Mouse (Mus musculus) MEL (cell line): ENCODE results near the gene Ddx5. TPM values are rescaled to one million over a fixed set of nuclear protein-coding genes. Genes with fewer than 3 reads are reported as not detected.

Experiments used
- DNase-seq: peaks from one replicate; pipeline ENCODE4 v3.0.0; 2011; ENCODE audit warnings: low read depth, low spot score
- H3K27ac ChIP-seq: 2 replicates; pipeline ENCODE4 v1.5.1; 2012; ENCODE audit warnings: low read depth, mild to moderate bottlenecking, control low read depth, low read length, moderate library complexity; ENCODE audit not compliant: control insufficient read depth
- H3K27me3 ChIP-seq, 2 experiments: fragments of 150-350 bp in 1 of 2; sonication (generic) in 1 of 2; 2 replicates each; pipeline ENCODE4 v1.6.1; 2012; ENCODE audit warnings: low read length in 2 of 2, mild to moderate bottlenecking in 2 of 2, improper control_type of control experiment in 1 of 2, moderate library complexity in 1 of 2; ENCODE audit not compliant: insufficient read depth in 2 of 2, control insufficient read depth in 1 of 2
- H3K36me3 ChIP-seq, 2 experiments: 2 replicates each; pipeline ENCODE4 v1.6.1; 2012 to 2014; ENCODE audit warnings: low read length in 2 of 2, improper control_type of control experiment in 1 of 2, inconsistent platforms in 1 of 2, mild to moderate bottlenecking in 1 of 2; ENCODE audit not compliant: insufficient read depth in 2 of 2, control insufficient read depth in 1 of 2
- H3K4me1 ChIP-seq, 2 experiments: fragments of 150-350 bp in 1 of 2; sonication (generic) in 1 of 2; 2 replicates each; pipeline ENCODE4 v1.6.1; 2012; ENCODE audit warnings: low read length in 2 of 2, improper control_type of control experiment in 1 of 2, mild to moderate bottlenecking in 1 of 2; ENCODE audit not compliant: insufficient read depth in 2 of 2, control insufficient read depth in 1 of 2
- H3K4me3 ChIP-seq, 2 experiments: fragments of 150-350 bp in 1 of 2; sonication (generic) in 1 of 2; 2 replicates each; pipeline ENCODE4 v1.5.1; 2012; ENCODE audit warnings: low read depth in 2 of 2, low read length in 2 of 2, mild to moderate bottlenecking in 2 of 2, moderate library complexity in 2 of 2, control low read depth in 1 of 2, improper control_type of control experiment in 1 of 2; ENCODE audit not compliant: control insufficient read depth in 1 of 2, insufficient read depth in 1 of 2
- H3K79me2 ChIP-seq: 2 replicates; pipeline ENCODE4 v1.6.1; 2012; ENCODE audit warnings: mild to moderate bottlenecking, low read length, moderate library complexity; ENCODE audit not compliant: control insufficient read depth, poor library complexity, insufficient read depth
- H3K9ac ChIP-seq: 2 replicates; pipeline ENCODE4 v1.6.1; 2012; ENCODE audit warnings: low read depth, mild to moderate bottlenecking, control low read depth, low read length, moderate library complexity; ENCODE audit not compliant: control insufficient read depth, poor library complexity, severe bottlenecking
- H3K9me3 ChIP-seq: fragments of 150-350 bp; sonication (generic); replicated peaks from 2 replicates; pipeline ENCODE4 v1.6.1; 2012; ENCODE audit warnings: mild to moderate bottlenecking, low read length, improper control_type of control experiment, moderate library complexity; ENCODE audit not compliant: insufficient read depth
- CHD1 ChIP-seq: IDR thresholded peaks from 2 replicates; pipeline ENCODE4 v1.6.1; 2012; ENCODE audit warnings: low read depth, mild to moderate bottlenecking, inconsistent platforms, low read length, improper control_type of control experiment
- CHD2 ChIP-seq: IDR thresholded peaks from 2 replicates; pipeline ENCODE4 v1.6.1; 2011; ENCODE audit warnings: low read length, improper control_type of control experiment
- E2F4 ChIP-seq: IDR thresholded peaks from 2 replicates; pipeline ENCODE4 v1.6.1; 2011; ENCODE audit warnings: low read depth, low read length, improper control_type of control experiment, borderline replicate concordance
- ELF1 ChIP-seq: IDR thresholded peaks from 2 replicates; pipeline ENCODE4 v1.6.1; 2014; ENCODE audit warnings: low read depth, mild to moderate bottlenecking, inconsistent platforms, low read length, improper control_type of control experiment, moderate library complexity
- GABPA ChIP-seq: IDR thresholded peaks from 2 replicates; pipeline ENCODE4 v1.6.1; 2012; ENCODE audit warnings: low read depth, mild to moderate bottlenecking, inconsistent platforms, low read length, improper control_type of control experiment, moderate library complexity
- GATA1 ChIP-seq: IDR thresholded peaks from 2 replicates; pipeline ENCODE4 v1.6.1; 2011; ENCODE audit warnings: low read depth, low read length, improper control_type of control experiment
- HCFC1 ChIP-seq: IDR thresholded peaks from 2 replicates; pipeline ENCODE4 v1.6.1; 2012; ENCODE audit warnings: low read depth, mild to moderate bottlenecking, inconsistent platforms, low read length, improper control_type of control experiment, moderate library complexity
- MAFK ChIP-seq: IDR thresholded peaks from 2 replicates; pipeline ENCODE4 v1.6.1; 2011; ENCODE audit warnings: low read depth, mild to moderate bottlenecking, low read length, improper control_type of control experiment, borderline replicate concordance
- MAX ChIP-seq: IDR thresholded peaks from 2 replicates; pipeline ENCODE4 v1.6.1; 2011; ENCODE audit warnings: low read length, improper control_type of control experiment
- MAZ ChIP-seq: IDR thresholded peaks from 2 replicates; pipeline ENCODE4 v1.6.1; 2012; ENCODE audit warnings: low read depth, mild to moderate bottlenecking, inconsistent platforms, low read length, improper control_type of control experiment
- MYB ChIP-seq: IDR thresholded peaks from 2 replicates; pipeline ENCODE4 v1.6.1; 2011; ENCODE audit warnings: mild to moderate bottlenecking, low read depth, low read length, improper control_type of control experiment
- NRF1 ChIP-seq: IDR thresholded peaks from 2 replicates; pipeline ENCODE4 v1.6.1; 2014; ENCODE audit warnings: low read depth, mild to moderate bottlenecking, inconsistent platforms, low read length, improper control_type of control experiment, moderate library complexity; ENCODE audit not compliant: poor library complexity, insufficient read depth, severe bottlenecking
- POLR2A ChIP-seq, 2 experiments: IDR thresholded peaks; 2 replicates each; pipeline ENCODE4 v1.6.1; 2011 to 2012; ENCODE audit warnings: low read length in 2 of 2, mild to moderate bottlenecking in 2 of 2, control low read depth in 1 of 2, improper control_type of control experiment in 1 of 2, low read depth in 1 of 2, moderate library complexity in 1 of 2; ENCODE audit not compliant: control insufficient read depth in 1 of 2, insufficient read depth in 1 of 2, poor library complexity in 1 of 2
- POLR2AphosphoS2 ChIP-seq: IDR thresholded peaks from 2 replicates; pipeline ENCODE4 v1.6.1; 2011; ENCODE audit warnings: low read length, improper control_type of control experiment
- RCOR1 ChIP-seq: IDR thresholded peaks from 2 replicates; pipeline ENCODE4 v1.6.1; 2012; ENCODE audit warnings: low read depth, mild to moderate bottlenecking, inconsistent platforms, low read length, improper control_type of control experiment
- SIN3A ChIP-seq: IDR thresholded peaks from 2 replicates; pipeline ENCODE4 v1.6.1; 2012; ENCODE audit warnings: low read length, improper control_type of control experiment, inconsistent platforms
- SMC3 ChIP-seq: IDR thresholded peaks from 2 replicates; pipeline ENCODE4 v1.6.1; 2011; ENCODE audit warnings: low read depth, low read length, improper control_type of control experiment
- TAL1 ChIP-seq: IDR thresholded peaks from 2 replicates; pipeline ENCODE4 v1.6.1; 2012; ENCODE audit warnings: mild to moderate bottlenecking, inconsistent platforms, low read length, moderate library complexity, mixed read lengths
- USF1 ChIP-seq: IDR thresholded peaks from 2 replicates; pipeline ENCODE4 v1.6.1; 2014; ENCODE audit warnings: low read depth, mild to moderate bottlenecking, inconsistent platforms, low read length, improper control_type of control experiment, moderate library complexity
- ZC3H11A ChIP-seq: IDR thresholded peaks from 2 replicates; pipeline ENCODE4 v1.6.1; 2012; ENCODE audit warnings: low read depth, mild to moderate bottlenecking, inconsistent platforms, low read length, improper control_type of control experiment
- ZMIZ1 ChIP-seq: IDR thresholded peaks from 2 replicates; pipeline ENCODE4 v1.6.1; 2012; ENCODE audit warnings: low read depth, mild to moderate bottlenecking, inconsistent platforms, low read length, improper control_type of control experiment, moderate library complexity
- polyA plus RNA-seq, 2 experiments: library from polyadenylated mRNA; stranded (reverse) in 1 of 2; unstranded in 1 of 2; fragments of >175 nt in 1 of 2; fragments of >200 nt in 1 of 2; gene quantifications; 2 replicates each; pipeline versions ENCODE4 v1.2.1 to v1.2.4; 2012; ENCODE audit warnings: low replicate concordance in 2 of 2, low read depth in 1 of 2; ENCODE audit not compliant: insufficient read length in 2 of 2, insufficient read depth in 1 of 2, missing spikeins in 1 of 2
- total RNA-seq: library from RNA; depleted of rRNA; stranded (reverse); fragments of 300-350 nt; gene quantifications from 2 replicates; pipeline ENCODE4 v1.2.3, GENCODE M21; 2012

Ddx5 gene
- total and polyA plus RNA-seq, 3 experiments = 338 to 3,269 (median 748) TPM

DNA sequence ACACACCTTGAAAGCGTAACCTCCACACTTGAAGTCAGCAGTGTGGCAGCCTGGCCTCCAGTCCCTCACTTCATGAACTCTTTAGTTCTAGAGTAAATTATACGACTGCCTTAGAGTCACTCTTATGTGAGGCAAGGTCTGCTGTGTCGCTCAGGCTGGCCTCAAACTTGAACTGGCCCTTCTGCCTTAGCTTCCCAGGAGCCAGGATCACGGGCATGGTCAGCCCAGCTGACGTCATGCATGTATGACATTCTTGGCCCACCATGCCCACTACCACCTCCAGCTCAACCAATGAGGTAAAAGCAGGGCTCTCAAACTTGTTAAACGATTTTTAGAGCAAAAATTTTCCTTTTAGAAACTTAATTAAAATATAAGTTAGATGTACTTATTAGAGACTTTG is 32.4 kb upstream of the Ddx5 start:
- Histone ChIP-seq H3K4me3 (no peak overlapping the region), H3K9me3 (no peaks in the 10 kb centered on the region), H3K27ac (no peak overlapping the region), H3K27me3 (no peaks in the 10 kb centered on the region), H3K4me1 (peaks cover 0 to 2% of the 10 kb centered on the region in 2 experiments; a peak in 1 of 4 replicates), H3K9ac (no peak overlapping the region), H3K36me3 (peaks cover 5 to 11% of the 10 kb centered on the region in 2 experiments; a peak in 3 of 4 replicates), H3K79me2 (no peaks in the 10 kb centered on the region)
- no peak for DNase-seq
- TF ChIP-seq ZMIZ1 (no peak), E2F4 (no peak), CHD1 (no peak), ELF1 (no peak), MAZ (no peak), POLR2A (IDR thresholded peaks at IDR 0.05; ENCODE audit: control insufficient read depth in 1 of 2, insufficient read depth in 1 of 2, low read depth in 1 of 2, low read length in 2 of 2, poor library complexity in 1 of 2) (no peak), NRF1 (no peak), ZC3H11A (no peak), RCOR1 (no peak), MAFK (no peak), GABPA (no peak), SMC3 (no peak), HCFC1 (no peak), MYB (no peak), CHD2 (no peak)

DNA sequence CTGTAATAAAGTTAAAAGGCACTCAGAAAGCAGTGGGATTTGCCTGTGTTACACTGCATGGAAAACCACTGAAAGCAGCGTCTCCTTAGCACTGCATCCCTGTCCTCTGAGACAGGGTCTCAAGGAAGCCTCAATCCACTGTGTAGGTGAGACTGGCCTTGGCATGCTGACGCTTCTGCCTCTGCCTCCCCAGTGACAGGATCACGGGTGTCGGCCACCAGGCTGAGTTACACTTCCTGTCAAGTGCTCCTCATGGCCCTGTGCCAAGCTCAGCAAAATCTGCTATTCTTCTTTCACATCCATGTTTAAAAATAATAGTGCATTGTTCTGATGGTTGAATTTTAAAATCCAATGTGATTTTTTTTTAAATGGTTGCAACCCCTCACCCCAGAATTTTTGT is 32.0 kb upstream of the Ddx5 start:
- H3K27ac ChIP-seq = no peak overlapping the region
- H3K36me3 ChIP-seq = peaks cover 5 to 11% of the 10 kb centered on the region in 2 experiments; a peak in 3 of 4 replicates
- peak; percentile 66 for DNase-seq

More for the DNA sequence above, 32.0 kb upstream of the Ddx5 start:
- peaks cover 0 to 2% of the 10 kb centered on the region in 2 experiments; a peak in 1 of 4 replicates for H3K4me1 ChIP-seq
- no peak overlapping the region for H3K4me3 ChIP-seq
- H3K79me2 ChIP-seq = no peaks in the 10 kb centered on the region
- no peak overlapping the region for H3K9ac ChIP-seq
- no peaks in the 10 kb centered on the region for H3K9me3 ChIP-seq
- no peaks in the 10 kb centered on the region for H3K27me3 ChIP-seq
- TF ChIP-seq GATA1 (no peak), MAX (0 out of 2 replicates have a peak, but pooled peaks have one; percentile 28), SIN3A (no peak), TAL1 (no peak), POLR2AphosphoS2 (no peak), USF1 (peak; percentile 56; the same call in 1 of the 2 replicates)
